Mouse (Mus musculus): ENCODE results near the gene Casq1.
A peak's percentile ranks its signal among the peaks of the same experiment; 100 is the strongest.

Casq1 gene

DNA sequence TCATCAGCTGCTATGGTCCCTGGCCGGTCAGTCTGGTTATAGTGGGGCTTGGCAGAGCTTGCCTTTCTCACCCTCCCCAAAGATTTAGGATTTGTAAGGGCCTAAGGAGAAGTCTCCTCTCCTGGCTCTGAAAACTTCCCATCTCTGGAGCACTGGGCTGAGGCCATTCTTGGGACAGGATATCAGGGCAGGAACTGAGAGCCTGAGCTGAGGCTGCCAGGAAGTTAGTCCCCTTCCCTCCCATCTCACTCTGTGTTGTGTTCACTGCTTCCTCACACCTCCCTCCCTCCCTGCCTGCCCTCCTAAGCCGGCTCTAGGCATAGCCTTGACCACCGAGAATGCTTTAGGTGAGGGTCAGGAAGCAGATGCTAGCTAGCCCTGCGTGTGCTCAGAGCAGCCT lies 16.1 kb downstream of the Casq1 start:
- Histone ChIP-seq H3K9me3 (ENCODE audit: low read length) (no peaks in the 10 kb centered on the region), H3K4me3 (replicated peaks; ENCODE audit: low read length) (peak overlapping the region; percentile 35)
- TF ChIP-seq CTCF (conservative IDR thresholded peaks at IDR 0.05; ENCODE audit: low read length) (no peak), POU5F1 (IDR thresholded peaks at IDR 0.05; ENCODE audit: borderline replicate concordance, low read length) (no peak), NANOG (IDR thresholded peaks at IDR 0.05; ENCODE audit: borderline replicate concordance, low read length) (no peak)

DNA sequence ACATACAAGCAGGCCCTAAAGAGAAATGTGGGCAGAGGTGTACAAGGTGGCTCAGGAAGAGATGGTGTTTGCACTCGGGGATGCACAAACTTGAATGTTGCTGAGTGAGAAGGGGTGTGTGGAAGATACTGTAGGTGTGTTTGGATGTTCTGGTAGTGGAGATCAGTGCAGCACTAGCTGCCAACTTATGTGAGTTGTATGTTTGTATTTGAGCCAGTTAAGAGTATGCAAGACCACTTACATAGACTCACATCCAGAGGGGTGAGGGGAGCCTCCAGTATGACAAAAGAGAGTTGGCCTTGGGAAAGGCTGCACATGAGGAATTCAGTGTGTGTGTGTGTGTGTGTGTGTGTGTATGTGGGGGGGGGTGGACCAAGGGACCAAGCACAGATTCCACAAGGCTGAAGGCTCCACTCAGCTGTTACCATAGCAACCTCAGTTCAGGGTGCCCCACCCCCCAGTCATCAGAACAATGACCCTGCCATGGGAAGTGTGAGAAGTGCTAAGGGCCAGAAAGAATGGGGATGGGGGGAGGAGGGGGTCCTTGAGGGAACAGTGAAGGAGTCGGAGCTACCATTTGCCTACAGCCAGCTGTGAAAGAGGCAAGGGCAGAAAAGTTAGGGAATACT lies 16.7 kb downstream of the Casq1 start:
- H3K9me3 ChIP-seq (ENCODE audit: low read length): no peaks in the 10 kb centered on the region
- peaks cover 6% of the 10 kb centered on the region for H3K27me3 ChIP-seq (ENCODE audit: insufficient read depth, low read length)
- peaks cover 41% of the 10 kb centered on the region for H3K36me3 ChIP-seq (ENCODE audit: insufficient read depth, low read length)
- H3K4me3 ChIP-seq (replicated peaks; ENCODE audit: low read length): 0 out of 2 replicates have a peak overlapping the region, but pooled peaks have one; percentile 35
- TF ChIP-seq CTCF (conservative IDR thresholded peaks at IDR 0.05; ENCODE audit: low read length) (no peak), POU5F1 (IDR thresholded peaks at IDR 0.05; ENCODE audit: borderline replicate concordance, low read length) (no peak), NANOG (IDR thresholded peaks at IDR 0.05; ENCODE audit: borderline replicate concordance, low read length) (no peak)
- H3K4me1 ChIP-seq (replicated peaks; ENCODE audit: low read depth, low read length): peaks cover 72% of the 10 kb centered on the region

More for the DNA sequence above, 16.1 kb downstream of the Casq1 start:
- peaks cover 36% of the 10 kb centered on the region for H3K36me3 ChIP-seq (ENCODE audit: insufficient read depth, low read length)
- H3K27me3 ChIP-seq (ENCODE audit: insufficient read depth, low read length): peaks cover 6% of the 10 kb centered on the region
- H3K4me1 ChIP-seq (replicated peaks; ENCODE audit: low read depth, low read length): peaks cover 72% of the 10 kb centered on the region

DNA sequence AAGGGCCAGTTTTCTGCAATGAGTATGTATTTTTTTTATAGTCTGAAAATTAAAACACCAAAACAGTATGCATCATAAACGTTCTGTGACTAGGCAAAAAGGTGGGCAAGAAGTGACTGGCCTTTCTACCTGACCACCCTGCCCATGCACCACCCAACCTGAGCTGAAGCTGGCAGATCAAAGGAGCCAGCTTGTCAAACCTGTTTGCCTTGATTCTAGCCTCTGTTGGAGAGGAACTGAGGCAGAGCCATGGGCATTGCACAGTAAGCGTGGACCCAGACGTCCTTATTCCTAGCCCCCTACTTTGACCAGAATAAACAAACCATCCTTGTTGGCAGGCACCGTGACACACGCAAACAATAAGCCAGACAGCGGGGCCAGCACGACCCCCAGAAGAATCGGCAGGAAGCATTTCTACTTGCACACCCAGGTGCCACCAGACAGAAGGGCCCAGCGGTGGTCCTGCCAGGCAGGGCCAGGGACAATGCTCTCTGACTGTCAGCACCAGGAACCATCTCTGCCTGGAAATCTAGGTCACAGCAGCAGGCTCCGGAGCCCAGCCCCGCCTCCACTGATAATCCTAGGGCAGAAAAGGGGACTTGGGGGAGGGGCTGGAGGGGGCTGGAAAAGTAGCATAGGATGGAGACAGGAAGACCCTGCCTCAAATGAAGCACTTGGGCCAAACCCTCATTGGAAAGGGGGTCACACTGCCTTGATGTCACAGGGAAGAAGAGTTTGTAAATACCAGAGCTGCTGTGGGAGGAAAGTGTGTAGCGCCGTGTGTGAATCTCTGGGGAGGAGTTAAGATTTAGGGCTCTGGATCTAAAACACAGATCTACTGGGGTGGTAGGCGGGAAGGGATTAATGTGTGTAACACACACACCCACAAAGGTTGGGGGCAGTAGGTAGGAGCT lies 17.4 kb downstream of the Casq1 start:
- H3K27me3 ChIP-seq (ENCODE audit: insufficient read depth, low read length): peaks cover 6% of the 10 kb centered on the region
- H3K4me3 ChIP-seq (replicated peaks; ENCODE audit: low read length): peak overlapping the region; percentile 7; the same call in 1 of the 2 replicates
- peaks cover 49% of the 10 kb centered on the region for H3K36me3 ChIP-seq (ENCODE audit: insufficient read depth, low read length)
- peaks cover 74% of the 10 kb centered on the region for H3K4me1 ChIP-seq (replicated peaks; ENCODE audit: low read depth, low read length)
- H3K9me3 ChIP-seq (ENCODE audit: low read length): no peaks in the 10 kb centered on the region
- TF ChIP-seq POU5F1 (IDR thresholded peaks at IDR 0.05; ENCODE audit: borderline replicate concordance, low read length) (no peak), CTCF (conservative IDR thresholded peaks at IDR 0.05; ENCODE audit: low read length) (no peak), NANOG (IDR thresholded peaks at IDR 0.05; ENCODE audit: borderline replicate concordance, low read length) (no peak)

DNA sequence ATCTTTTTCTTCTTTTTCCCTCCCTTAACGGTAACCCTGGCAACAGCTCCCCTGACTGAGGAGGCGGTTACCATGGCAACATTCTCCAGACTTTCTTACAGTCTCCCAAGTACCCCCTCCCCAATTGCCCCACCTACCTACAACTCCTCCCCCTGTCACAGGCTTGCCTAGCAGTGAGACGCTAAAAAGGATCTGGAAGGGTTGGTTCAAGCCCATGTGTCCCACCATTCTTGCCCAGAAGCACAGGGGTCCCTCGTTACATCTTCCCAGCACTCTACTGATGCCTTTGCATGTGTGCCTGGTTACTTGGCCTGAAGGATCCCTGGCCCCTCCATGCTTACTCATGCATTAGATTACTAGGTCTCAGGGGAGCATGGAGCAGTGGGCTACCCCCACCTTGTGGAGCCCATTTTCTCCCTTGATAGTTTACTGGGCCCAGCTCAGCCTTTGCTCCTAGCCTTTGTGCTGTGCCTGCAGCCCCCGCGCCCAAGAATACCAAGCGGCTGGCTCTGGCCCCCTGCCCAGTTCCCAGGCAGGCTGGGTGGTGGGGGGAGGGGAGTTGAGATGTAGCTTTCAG lies 18.7 kb downstream of the Casq1 start:
- H3K4me1 ChIP-seq (replicated peaks; ENCODE audit: low read depth, low read length): peaks cover 66% of the 10 kb centered on the region

DNA sequence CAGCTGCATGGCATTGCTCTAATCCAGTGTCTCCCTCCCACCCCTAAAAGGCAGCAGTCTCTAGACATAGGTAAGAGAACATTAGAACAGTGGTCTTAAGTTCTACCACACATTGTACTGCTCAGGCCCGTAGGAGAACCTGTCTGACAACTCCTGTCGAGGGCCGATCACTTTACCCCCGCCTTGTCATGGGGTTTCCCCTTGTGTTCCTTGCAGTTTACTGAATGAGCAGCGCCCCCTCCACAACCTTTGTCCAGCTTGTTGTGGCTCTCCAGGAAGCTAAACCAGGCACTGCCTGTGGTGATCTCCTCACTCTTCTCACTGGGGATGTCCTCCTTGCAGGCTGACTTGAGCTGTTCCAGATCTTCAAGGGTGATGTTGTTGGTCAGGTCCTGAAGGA lies 19.5 kb downstream of the Casq1 start:
- TF ChIP-seq CTCF (conservative IDR thresholded peaks at IDR 0.05; ENCODE audit: low read length): no peak
- no peak for TF ChIP-seq POU5F1 (IDR thresholded peaks at IDR 0.05; ENCODE audit: borderline replicate concordance, low read length)
- TF ChIP-seq NANOG (IDR thresholded peaks at IDR 0.05; ENCODE audit: borderline replicate concordance, low read length): no peak
- peaks cover 70% of the 10 kb centered on the region for H3K36me3 ChIP-seq (ENCODE audit: insufficient read depth, low read length)

More for the DNA sequence above, 18.7 kb downstream of the Casq1 start:
- H3K27me3 ChIP-seq (ENCODE audit: insufficient read depth, low read length): peaks cover 6% of the 10 kb centered on the region
- H3K36me3 ChIP-seq (ENCODE audit: insufficient read depth, low read length): peaks cover 62% of the 10 kb centered on the region
- no peak overlapping the region for H3K4me3 ChIP-seq (replicated peaks; ENCODE audit: low read length)
- H3K9me3 ChIP-seq (ENCODE audit: low read length): no peaks in the 10 kb centered on the region
- TF ChIP-seq POU5F1 (IDR thresholded peaks at IDR 0.05; ENCODE audit: borderline replicate concordance, low read length) (no peak), CTCF (conservative IDR thresholded peaks at IDR 0.05; ENCODE audit: low read length) (no peak), NANOG (IDR thresholded peaks at IDR 0.05; ENCODE audit: borderline replicate concordance, low read length) (no peak)

DNA sequence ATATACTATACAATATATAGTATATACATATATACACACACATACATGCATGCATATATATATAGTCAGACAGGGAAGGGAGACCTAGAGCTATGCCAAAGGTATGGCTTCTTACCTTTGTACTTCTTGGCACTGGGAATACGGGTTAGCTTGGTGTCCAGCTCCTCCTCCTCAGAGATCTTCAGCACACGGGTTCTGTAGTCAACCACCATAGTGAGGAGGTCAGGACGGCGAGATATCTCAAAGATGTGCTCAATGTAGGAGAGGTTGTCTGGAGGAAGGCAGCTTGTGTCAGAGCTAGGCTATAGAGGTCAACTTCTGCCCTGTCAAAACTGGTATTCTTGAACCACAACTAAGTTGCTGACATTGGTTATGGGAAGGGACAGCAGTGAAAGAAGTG lies 20.7 kb downstream of the Casq1 start:
- Histone ChIP-seq H3K9me3 (ENCODE audit: low read length) (no peaks in the 10 kb centered on the region), H3K27me3 (ENCODE audit: insufficient read depth, low read length) (no peaks in the 10 kb centered on the region), H3K36me3 (ENCODE audit: insufficient read depth, low read length) (peaks cover 82% of the 10 kb centered on the region), H3K4me1 (replicated peaks; ENCODE audit: low read depth, low read length) (peaks cover 66% of the 10 kb centered on the region), H3K4me3 (replicated peaks; ENCODE audit: low read length) (no peak overlapping the region)
- TF ChIP-seq NANOG (IDR thresholded peaks at IDR 0.05; ENCODE audit: borderline replicate concordance, low read length) (no peak), POU5F1 (IDR thresholded peaks at IDR 0.05; ENCODE audit: borderline replicate concordance, low read length) (no peak), CTCF (conservative IDR thresholded peaks at IDR 0.05; ENCODE audit: low read length) (no peak)

More for the DNA sequence above, 19.5 kb downstream of the Casq1 start:
- H3K9me3 ChIP-seq (ENCODE audit: low read length): no peaks in the 10 kb centered on the region
- no peaks in the 10 kb centered on the region for H3K27me3 ChIP-seq (ENCODE audit: insufficient read depth, low read length)
- H3K4me3 ChIP-seq (replicated peaks; ENCODE audit: low read length): no peak overlapping the region
- H3K4me1 ChIP-seq (replicated peaks; ENCODE audit: low read depth, low read length): peaks cover 66% of the 10 kb centered on the region

DNA sequence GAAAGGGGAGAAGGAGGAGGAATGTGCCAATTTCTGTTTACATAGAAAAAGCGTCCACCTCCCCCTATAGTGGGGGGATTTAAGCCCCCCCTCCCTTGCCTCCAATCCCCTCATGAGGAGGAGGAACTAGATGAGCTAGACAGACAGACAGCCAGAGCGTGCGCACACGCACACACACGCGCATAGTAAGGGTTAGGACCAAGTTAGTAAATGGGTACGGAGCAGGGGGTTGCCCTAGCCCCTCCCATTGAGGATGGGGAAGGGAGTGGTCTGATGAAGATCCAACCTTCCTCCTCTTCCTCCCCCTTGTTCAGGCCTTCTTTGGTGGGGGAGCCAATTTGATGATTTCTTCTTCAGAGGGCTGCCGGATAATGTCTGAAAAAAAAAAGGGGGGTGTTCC lies 21.4 kb downstream of the Casq1 start:
- Histone ChIP-seq H3K36me3 (ENCODE audit: insufficient read depth, low read length) (peaks cover 88% of the 10 kb centered on the region), H3K27me3 (ENCODE audit: insufficient read depth, low read length) (no peaks in the 10 kb centered on the region), H3K4me1 (replicated peaks; ENCODE audit: low read depth, low read length) (peaks cover 65% of the 10 kb centered on the region), H3K4me3 (replicated peaks; ENCODE audit: low read length) (no peak overlapping the region), H3K9me3 (ENCODE audit: low read length) (no peaks in the 10 kb centered on the region)
- TF ChIP-seq NANOG (IDR thresholded peaks at IDR 0.05; ENCODE audit: borderline replicate concordance, low read length): no peak
- TF ChIP-seq CTCF (conservative IDR thresholded peaks at IDR 0.05; ENCODE audit: low read length): no peak
- TF ChIP-seq POU5F1 (IDR thresholded peaks at IDR 0.05; ENCODE audit: borderline replicate concordance, low read length): no peak

DNA sequence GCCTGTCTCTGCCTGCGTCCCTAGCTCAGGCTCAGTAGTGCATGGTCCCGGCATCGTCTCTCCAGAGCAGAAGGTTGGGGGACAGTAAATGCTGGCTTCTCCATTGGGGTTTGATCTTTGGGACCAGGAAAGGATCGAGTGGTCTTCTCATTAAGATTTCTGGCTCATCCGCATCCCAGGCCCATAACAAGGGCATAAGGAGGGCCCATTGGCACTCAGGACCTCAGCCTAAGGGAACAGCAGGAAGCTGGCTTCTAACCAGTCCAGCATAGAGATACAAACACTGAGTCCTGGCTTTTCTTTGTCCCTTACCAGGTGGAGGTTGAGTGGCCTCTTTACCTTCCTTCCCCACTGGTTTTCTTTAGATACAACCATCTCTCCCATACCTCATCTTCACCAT lies 21.8 kb downstream of the Casq1 start:
- H3K27me3 ChIP-seq (ENCODE audit: insufficient read depth, low read length): no peaks in the 10 kb centered on the region
- H3K4me1 ChIP-seq (replicated peaks; ENCODE audit: low read depth, low read length): peaks cover 60% of the 10 kb centered on the region
- H3K36me3 ChIP-seq (ENCODE audit: insufficient read depth, low read length): peaks cover 88% of the 10 kb centered on the region
- TF ChIP-seq CTCF (conservative IDR thresholded peaks at IDR 0.05; ENCODE audit: low read length) (no peak), POU5F1 (IDR thresholded peaks at IDR 0.05; ENCODE audit: borderline replicate concordance, low read length) (no peak), NANOG (IDR thresholded peaks at IDR 0.05; ENCODE audit: borderline replicate concordance, low read length) (no peak)
- no peak overlapping the region for H3K4me3 ChIP-seq (replicated peaks; ENCODE audit: low read length)
- H3K9me3 ChIP-seq (ENCODE audit: low read length): no peaks in the 10 kb centered on the region

Measured in E14TG2a.4 (cell line).